Mouse (Mus musculus): ENCODE results near the gene Phyh. TPM values are rescaled to one million over a fixed set of nuclear protein-coding genes. Genes with fewer than 3 reads are reported as not detected.

Phyh gene
- 30.9 TPM for total RNA-seq (2023)

GRCm38 (mm10) chr2:4918860-4919739 is at the start of gene Phyh:
TSS of gene Phyh (plus strand) at chr2:4919019.

GRCm38 (mm10) chr2:4881350-4882248 is 37.2 kb upstream of the Phyh start, which contains the start of gene Sephs1:
TSS of gene Sephs1 (plus strand) at chr2:4881564.

GRCm38 (mm10) chr2:4975807-4976206 is 57.0 kb downstream of the Phyh start, which contains the start of gene Ucma:
TSS of gene Ucma (plus strand) at chr2:4976122.

Other genes starting within 250 kb of the Phyh start
- gene Bend7, start 201.2 kb upstream of the Phyh start, total RNA-seq (2023): 0.59 TPM
- 27.6 TPM for gene Sephs1, start 37.5 kb upstream of the Phyh start, total RNA-seq (2023)
- not detected for gene Ucma, start 57.1 kb downstream of the Phyh start, total RNA-seq (2023)
- gene Mcm10, start 93.8 kb downstream of the Phyh start, total RNA-seq (2023): 0.56 TPM
- 0.59 TPM for gene Optn, start 145.0 kb downstream of the Phyh start, total RNA-seq (2023)
- not detected for gene Ccdc3, start 218.8 kb downstream of the Phyh start, total RNA-seq (2023)

Data from CD4-positive naive resting alpha-beta T cell, adult 57 days (primary cell).